Mouse (Mus musculus): ENCODE data around the gene Zfp352.

- TF ChIP-seq CTCF (conservative IDR thresholded peaks at IDR 0.05; ENCODE audit: insufficient read depth, insufficient read length, low read depth, low read length): no peak
- TF ChIP-seq POLR2A (IDR thresholded peaks at IDR 0.05; ENCODE audit: low read depth, low read length): no peak
These were observed 15.2 kb upstream of the Zfp352 start for GRCm38 (mm10) chr4:90203421-90203820.
